Mouse (Mus musculus): ENCODE data around the gene Olfr654.

GRCm38 (mm10) chr7:104560601-104561000 is 26.2 kb upstream of the Olfr654 start, which contains the start of gene Olfr652:
- TF ChIP-seq CTCF (IDR thresholded peaks at IDR 0.05; ENCODE audit: low read depth) (no peak), EP300 (IDR thresholded peaks at IDR 0.05; ENCODE audit: low read depth) (no peak)

Measured in liver, postnatal 0 days (tissue).